Mouse (Mus musculus): ENCODE measurements at regions not wholly inside any gene's neighbourhood (a gene's known extent, or its start where the extent isn't known, plus 50 kb on each side); places are given as distances from the start of the nearest gene placed in this dataset.

- Histone ChIP-seq H3K4me2 (replicated peaks) (peak overlapping the region; percentile 40), H3K4me3 (replicated peaks) (peak overlapping the region; percentile 13; the same call in 1 of the 2 replicates), H3K36me3 (no peaks in the 10 kb centered on the region), H3K4me1 (peaks cover 15% of the 10 kb centered on the region), H3K27me3 (no peaks in the 10 kb centered on the region), H3K9ac (no peak overlapping the region), H3K9me3 (replicated peaks) (no peaks in the 10 kb centered on the region), H3K27ac (replicated peaks) (no peak overlapping the region)
- WGBS, result 10% methylated on average over 21 of the region's 21 CpGs
- ATAC-seq (ENCODE audit: insufficient number of reproducible peaks, low FRiP score, low TSS enrichment, low read depth), result no peak
Observed at GRCm38 (mm10) chr11:64800246-64801121, 178.4 kb upstream of the Elac2 start.

GRCm38 (mm10) chr11:64801351-64801750 lies 177.5 kb upstream of the Elac2 start:
- Histone ChIP-seq H3K9me3 (replicated peaks) (no peaks in the 10 kb centered on the region), H3K4me1 (peaks cover 15% of the 10 kb centered on the region), H3K4me3 (replicated peaks) (no peak overlapping the region), H3K27ac (replicated peaks) (no peak overlapping the region), H3K27me3 (no peaks in the 10 kb centered on the region), H3K9ac (no peak overlapping the region), H3K36me3 (no peaks in the 10 kb centered on the region), H3K4me2 (replicated peaks) (peak overlapping the region; percentile 40)
- 11% methylated on average over 10 of the region's 10 CpGs for WGBS
- no peak for ATAC-seq (ENCODE audit: insufficient number of reproducible peaks, low FRiP score, low TSS enrichment, low read depth)

GRCm38 (mm10) chr11:64805567-64805966 lies 173.3 kb upstream of the Elac2 start:
- WGBS, result 60% methylated on average over 3 of the region's 3 CpGs

GRCm38 (mm10) chr11:64812408-64812807 lies 166.4 kb upstream of the Elac2 start:
- H3K9me3 ChIP-seq (replicated peaks), result no peaks in the 10 kb centered on the region
- 83% methylated on average over 6 of the region's 6 CpGs for WGBS
- no peak for ATAC-seq (ENCODE audit: insufficient number of reproducible peaks, low FRiP score, low TSS enrichment, low read depth)
- no peak overlapping the region for H3K27ac ChIP-seq (replicated peaks)
- H3K36me3 ChIP-seq, result no peaks in the 10 kb centered on the region
- H3K27me3 ChIP-seq, result no peaks in the 10 kb centered on the region
- no peak overlapping the region for H3K4me3 ChIP-seq (replicated peaks)
- no peak overlapping the region for H3K9ac ChIP-seq
- H3K4me2 ChIP-seq (replicated peaks), result no peak overlapping the region
- H3K4me1 ChIP-seq, result no peaks in the 10 kb centered on the region

More at GRCm38 (mm10) chr11:64805567-64805966, 173.3 kb upstream of the Elac2 start:
- Histone ChIP-seq H3K9ac (no peak overlapping the region), H3K4me2 (replicated peaks) (no peak overlapping the region), H3K4me1 (peaks cover 10% of the 10 kb centered on the region), H3K9me3 (replicated peaks) (no peaks in the 10 kb centered on the region), H3K27ac (replicated peaks) (no peak overlapping the region), H3K27me3 (no peaks in the 10 kb centered on the region), H3K4me3 (replicated peaks) (no peak overlapping the region), H3K36me3 (no peaks in the 10 kb centered on the region)
- ATAC-seq (ENCODE audit: insufficient number of reproducible peaks, low FRiP score, low TSS enrichment, low read depth), result no peak

GRCm38 (mm10) chr11:64829429-64829828 lies 149.4 kb upstream of the Elac2 start:
- H3K9ac ChIP-seq, result no peak overlapping the region
- WGBS, result 28% methylated on average over 5 of the region's 5 CpGs
- peaks cover 5% of the 10 kb centered on the region; the same call in 1 of the 2 replicates for H3K4me1 ChIP-seq
- no peaks in the 10 kb centered on the region for H3K36me3 ChIP-seq
- no peak overlapping the region for H3K27ac ChIP-seq (replicated peaks)
- H3K4me2 ChIP-seq (replicated peaks), result no peak overlapping the region
- no peaks in the 10 kb centered on the region for H3K9me3 ChIP-seq (replicated peaks)
- no peak overlapping the region for H3K4me3 ChIP-seq (replicated peaks)
- H3K27me3 ChIP-seq, result no peaks in the 10 kb centered on the region
- no peak for ATAC-seq (ENCODE audit: insufficient number of reproducible peaks, low FRiP score, low TSS enrichment, low read depth)

GRCm38 (mm10) chr11:64832453-64832852 lies 146.4 kb upstream of the Elac2 start:
- Histone ChIP-seq H3K27me3 (no peaks in the 10 kb centered on the region), H3K36me3 (no peaks in the 10 kb centered on the region), H3K27ac (replicated peaks) (no peak overlapping the region), H3K4me2 (replicated peaks) (no peak overlapping the region), H3K4me1 (peaks cover 5% of the 10 kb centered on the region; the same call in 1 of the 2 replicates), H3K9me3 (replicated peaks) (no peaks in the 10 kb centered on the region), H3K9ac (no peak overlapping the region), H3K4me3 (replicated peaks) (no peak overlapping the region)
- 36% methylated on average over 5 of the region's 5 CpGs for WGBS
- no peak for ATAC-seq (ENCODE audit: insufficient number of reproducible peaks, low FRiP score, low TSS enrichment, low read depth)

- no peaks in the 10 kb centered on the region for H3K9me3 ChIP-seq (replicated peaks)
- no peaks in the 10 kb centered on the region for H3K36me3 ChIP-seq
- no peak overlapping the region for H3K4me2 ChIP-seq (replicated peaks)
- H3K27ac ChIP-seq (replicated peaks), result no peak overlapping the region
- peaks cover 5% of the 10 kb centered on the region; the same call in 1 of the 2 replicates for H3K4me1 ChIP-seq
- 51% methylated on average over 3 of the region's 3 CpGs for WGBS
- no peak overlapping the region for H3K9ac ChIP-seq
- H3K27me3 ChIP-seq, result no peaks in the 10 kb centered on the region
- no peak overlapping the region for H3K4me3 ChIP-seq (replicated peaks)
- ATAC-seq (ENCODE audit: insufficient number of reproducible peaks, low FRiP score, low TSS enrichment, low read depth), result no peak
Observed at GRCm38 (mm10) chr11:64833786-64834185, 145.1 kb upstream of the Elac2 start.

GRCm38 (mm10) chr11:64836771-64837170 lies 142.1 kb upstream of the Elac2 start:
- no peaks in the 10 kb centered on the region for H3K36me3 ChIP-seq
- H3K4me3 ChIP-seq (replicated peaks), result no peak overlapping the region
- 68% methylated on average over 8 of the region's 8 CpGs for WGBS
- H3K27ac ChIP-seq (replicated peaks), result no peak overlapping the region
- no peaks in the 10 kb centered on the region for H3K9me3 ChIP-seq (replicated peaks)
- no peaks in the 10 kb centered on the region for H3K27me3 ChIP-seq
- ATAC-seq (ENCODE audit: insufficient number of reproducible peaks, low FRiP score, low TSS enrichment, low read depth), result no peak
- no peak overlapping the region for H3K9ac ChIP-seq
- H3K4me2 ChIP-seq (replicated peaks), result no peak overlapping the region
- H3K4me1 ChIP-seq, result no peaks in the 10 kb centered on the region

GRCm38 (mm10) chr11:64841092-64841491 lies 137.7 kb upstream of the Elac2 start:
- Histone ChIP-seq H3K9me3 (replicated peaks) (no peaks in the 10 kb centered on the region), H3K4me1 (no peaks in the 10 kb centered on the region), H3K4me3 (replicated peaks) (no peak overlapping the region), H3K27ac (replicated peaks) (no peak overlapping the region), H3K9ac (no peak overlapping the region), H3K36me3 (no peaks in the 10 kb centered on the region), H3K27me3 (no peaks in the 10 kb centered on the region), H3K4me2 (replicated peaks) (no peak overlapping the region)
- ATAC-seq (ENCODE audit: insufficient number of reproducible peaks, low FRiP score, low TSS enrichment, low read depth), result no peak
- WGBS, result 88% methylated on average over 2 of the region's 2 CpGs

GRCm38 (mm10) chr11:64842775-64843530 lies 135.9 kb upstream of the Elac2 start:
- Histone ChIP-seq H3K9me3 (replicated peaks) (no peaks in the 10 kb centered on the region), H3K36me3 (no peaks in the 10 kb centered on the region), H3K27me3 (no peaks in the 10 kb centered on the region), H3K4me1 (no peaks in the 10 kb centered on the region), H3K4me3 (replicated peaks) (no peak overlapping the region), H3K9ac (no peak overlapping the region), H3K4me2 (replicated peaks) (no peak overlapping the region), H3K27ac (replicated peaks) (no peak overlapping the region)
- WGBS, result 62% methylated on average over 18 of the region's 18 CpGs
- ATAC-seq (ENCODE audit: insufficient number of reproducible peaks, low FRiP score, low TSS enrichment, low read depth), result no peak

GRCm38 (mm10) chr11:64846577-64847147 lies 132.2 kb upstream of the Elac2 start:
- Histone ChIP-seq H3K4me2 (replicated peaks) (no peak overlapping the region), H3K27me3 (no peaks in the 10 kb centered on the region), H3K36me3 (no peaks in the 10 kb centered on the region), H3K4me3 (replicated peaks) (no peak overlapping the region), H3K9ac (no peak overlapping the region), H3K9me3 (replicated peaks) (no peaks in the 10 kb centered on the region), H3K27ac (replicated peaks) (no peak overlapping the region), H3K4me1 (no peaks in the 10 kb centered on the region)
- no peak for ATAC-seq (ENCODE audit: insufficient number of reproducible peaks, low FRiP score, low TSS enrichment, low read depth)
- 81% methylated on average over 7 of the region's 7 CpGs for WGBS

All from embryonic facial prominence, embryonic 15.5 days (tissue).